Mouse (Mus musculus): ENCODE results near the gene Npr1. TPM values are rescaled to one million over a fixed set of nuclear protein-coding genes. Genes with fewer than 3 reads are reported as not detected.

The Npr1 gene
- 2.8 and 5.0 TPM in 2 replicates for polyA plus RNA-seq (2015; fragmentation: Nextera tagmentation; extraction: Ambion mirVana)

DNA sequence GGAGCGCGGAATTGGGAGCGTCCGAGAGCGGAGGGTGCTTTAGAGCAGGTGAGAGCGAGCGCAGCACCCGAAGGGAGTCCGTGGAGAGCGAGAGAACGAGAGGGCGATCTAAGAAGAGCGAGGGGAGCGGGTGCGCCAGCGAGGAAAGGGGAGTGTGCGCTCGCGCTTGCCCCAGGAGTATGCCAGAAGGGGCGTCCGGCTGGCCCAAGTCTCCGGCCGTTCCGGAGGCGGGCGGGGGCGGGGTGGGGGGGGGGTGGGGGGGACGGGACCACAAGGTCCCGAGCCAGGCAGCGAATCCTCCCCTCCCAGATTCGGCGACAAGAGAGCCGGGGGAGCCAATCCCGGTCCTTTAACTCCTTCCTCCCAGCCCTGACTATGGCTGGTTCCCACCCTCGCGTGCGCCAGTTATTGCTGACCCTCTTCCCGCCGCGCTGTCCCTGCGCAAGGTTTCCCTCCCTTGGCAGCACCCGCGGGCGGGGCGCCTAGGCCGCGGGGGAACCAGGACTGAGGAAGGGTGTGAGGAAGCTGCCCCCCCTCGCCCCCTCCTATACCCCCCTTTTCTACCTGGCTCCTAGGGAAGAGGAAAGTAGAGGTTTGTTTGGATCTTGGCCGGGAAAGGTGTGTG, at the start of gene Npr1:
TSS of gene Npr1 (minus strand) at position 181 of the 625 bp plus-strand sequence.
- Histone ChIP-seq H3K4me3 (peak within 1 kb of the TSS; percentile 57), H3K4me1 (peaks cover 17% of the 10 kb centered on the region), H3K27me3 (peaks cover 56% of the 10 kb centered on the region), H3K9ac (peak within 1 kb of the TSS; percentile 70), H3K36me3 (no peaks in the 10 kb centered on the region), H3K9me3 (no peaks in the 10 kb centered on the region), H3K27ac (no peak within 1 kb of the TSS), H3K4me2 (peak within 1 kb of the TSS; percentile 97)
- ATAC-seq (ENCODE audit: insufficient number of reproducible peaks, insufficient read depth, low FRiP score, low TSS enrichment, low read depth), result no peak
- WGBS, result 1% methylated on average over 28 of the region's 49 CpGs

DNA sequence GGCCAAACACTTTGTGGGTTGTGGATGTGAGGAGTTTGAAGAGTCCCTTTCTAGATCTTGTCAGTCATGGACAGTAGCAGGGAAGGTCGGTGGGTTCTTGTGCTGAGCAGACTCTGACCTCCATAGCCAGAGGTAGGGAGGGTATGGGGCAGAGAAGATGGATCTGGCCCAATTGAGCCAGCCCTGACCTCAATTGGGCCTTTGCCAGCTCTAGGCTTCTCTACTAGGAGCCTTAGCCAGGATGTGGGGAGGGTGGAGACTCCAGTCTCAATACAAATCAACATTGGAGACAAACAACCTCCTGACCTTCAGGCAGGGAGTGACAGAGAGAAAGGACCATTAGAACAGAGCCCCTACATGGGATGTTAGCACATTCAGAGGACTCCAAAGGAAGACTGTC, 49.6 kb upstream of the Npr1 start:
- WGBS, result 52% methylated on average over 1 of the region's 1 CpGs

DNA sequence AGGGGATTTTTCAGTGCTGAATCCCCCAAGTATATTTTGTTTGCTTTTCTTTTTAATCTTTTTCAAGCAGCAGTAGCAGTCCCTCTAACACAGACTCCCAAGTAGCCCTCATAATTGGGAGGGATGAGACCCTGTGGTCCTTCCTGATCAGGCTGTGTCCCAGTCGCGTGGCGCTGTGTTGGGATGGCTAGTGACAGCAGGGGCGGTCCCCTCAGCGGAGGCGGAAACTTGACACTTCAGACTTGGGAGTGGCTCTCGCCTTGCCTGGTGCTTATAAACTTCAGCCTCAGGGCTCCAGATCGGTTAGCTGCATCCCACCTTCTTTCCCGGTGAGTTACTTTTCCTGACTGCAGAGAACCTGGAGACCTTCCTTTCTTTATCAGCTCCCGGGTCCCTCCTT, 49.0 kb upstream of the Npr1 start:
- WGBS, result under 1% methylated on average over 10 of the region's 10 CpGs
- peak overlapping the region; percentile 69 for H3K9ac ChIP-seq
- H3K36me3 ChIP-seq, result no peaks in the 10 kb centered on the region
- H3K4me1 ChIP-seq, result peaks cover 24% of the 10 kb centered on the region
- peak overlapping the region; percentile 47 for H3K4me3 ChIP-seq
- peak overlapping the region; percentile 16; the same call in 1 of the 2 replicates for H3K27ac ChIP-seq
- peaks cover 21% of the 10 kb centered on the region; the same call in 1 of the 2 replicates for H3K27me3 ChIP-seq
- peak overlapping the region; percentile 81 for H3K4me2 ChIP-seq
- peak; percentile 41; the same call in 1 of the 2 replicates for ATAC-seq (ENCODE audit: insufficient number of reproducible peaks, insufficient read depth, low FRiP score, low TSS enrichment, low read depth)
- no peaks in the 10 kb centered on the region for H3K9me3 ChIP-seq

More for the DNA sequence above, 49.6 kb upstream of the Npr1 start:
- Histone ChIP-seq H3K4me2 (peak overlapping the region; percentile 81), H3K27me3 (peaks cover 21% of the 10 kb centered on the region; the same call in 1 of the 2 replicates), H3K9ac (peak overlapping the region; percentile 69), H3K27ac (no peak overlapping the region), H3K36me3 (no peaks in the 10 kb centered on the region), H3K4me3 (peak overlapping the region; percentile 47), H3K4me1 (peaks cover 22% of the 10 kb centered on the region), H3K9me3 (no peaks in the 10 kb centered on the region)
- no peak for ATAC-seq (ENCODE audit: insufficient number of reproducible peaks, insufficient read depth, low FRiP score, low TSS enrichment, low read depth)

DNA sequence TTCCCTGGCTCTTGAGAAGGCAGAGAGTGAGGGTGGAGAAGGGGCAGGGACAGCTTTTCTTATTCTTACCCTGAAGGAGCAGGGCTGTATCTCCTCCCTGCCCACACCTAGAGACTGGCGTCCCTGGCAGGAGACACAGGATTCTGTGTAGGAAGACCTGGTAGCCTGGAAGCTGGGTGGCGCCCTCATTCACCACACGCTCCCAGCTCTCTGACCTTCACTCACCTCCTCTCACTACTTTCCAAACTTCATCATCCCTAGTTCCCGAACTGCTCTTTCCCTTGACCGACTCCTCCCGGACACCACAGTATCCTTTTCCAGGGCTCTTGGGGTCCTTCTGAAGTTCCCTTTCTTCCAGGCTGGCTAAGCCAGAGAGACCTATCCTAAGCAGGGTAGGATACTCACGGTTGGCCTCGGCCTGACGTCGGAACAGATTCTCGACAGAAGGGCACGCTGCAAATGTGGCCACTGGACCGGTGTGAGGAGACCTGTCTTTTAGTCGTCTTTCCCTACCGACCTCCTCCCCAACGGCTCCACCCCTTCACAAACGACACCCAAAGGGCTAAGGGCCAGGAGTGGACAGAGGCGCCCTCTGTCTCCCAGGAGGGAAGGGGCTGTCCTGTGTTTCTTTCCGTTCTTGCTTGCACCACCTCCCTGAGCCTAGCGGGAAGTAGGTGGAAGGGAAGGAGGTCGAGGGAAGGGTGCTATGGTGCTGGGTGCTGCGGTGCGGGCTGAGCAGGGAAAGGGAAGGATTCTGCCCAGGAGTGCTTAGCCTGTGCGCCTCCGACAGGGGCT, 48.3 kb upstream of the Npr1 start, which contains the start of the genes S100a1 and S100a13:
TSS of gene S100a1 (minus strand) at position 597 of the 795 bp plus-strand sequence.
TSS of gene S100a13 (plus strand) at position 640 of the 795 bp plus-strand sequence.
- Histone ChIP-seq H3K4me1 (peaks cover 25% of the 10 kb centered on the region), H3K36me3 (no peaks in the 10 kb centered on the region), H3K9ac (peak within 1 kb of the TSS; percentile 69), H3K27ac (peak within 1 kb of the TSS; percentile 16; the same call in 1 of the 2 replicates), H3K9me3 (no peaks in the 10 kb centered on the region), H3K27me3 (peaks cover 21% of the 10 kb centered on the region; the same call in 1 of the 2 replicates), H3K4me3 (peak within 1 kb of the TSS; percentile 47), H3K4me2 (peak within 1 kb of the TSS; percentile 81)
- ATAC-seq (ENCODE audit: insufficient number of reproducible peaks, insufficient read depth, low FRiP score, low TSS enrichment, low read depth), result no peak
- WGBS, result 6% methylated on average over 25 of the region's 25 CpGs

DNA sequence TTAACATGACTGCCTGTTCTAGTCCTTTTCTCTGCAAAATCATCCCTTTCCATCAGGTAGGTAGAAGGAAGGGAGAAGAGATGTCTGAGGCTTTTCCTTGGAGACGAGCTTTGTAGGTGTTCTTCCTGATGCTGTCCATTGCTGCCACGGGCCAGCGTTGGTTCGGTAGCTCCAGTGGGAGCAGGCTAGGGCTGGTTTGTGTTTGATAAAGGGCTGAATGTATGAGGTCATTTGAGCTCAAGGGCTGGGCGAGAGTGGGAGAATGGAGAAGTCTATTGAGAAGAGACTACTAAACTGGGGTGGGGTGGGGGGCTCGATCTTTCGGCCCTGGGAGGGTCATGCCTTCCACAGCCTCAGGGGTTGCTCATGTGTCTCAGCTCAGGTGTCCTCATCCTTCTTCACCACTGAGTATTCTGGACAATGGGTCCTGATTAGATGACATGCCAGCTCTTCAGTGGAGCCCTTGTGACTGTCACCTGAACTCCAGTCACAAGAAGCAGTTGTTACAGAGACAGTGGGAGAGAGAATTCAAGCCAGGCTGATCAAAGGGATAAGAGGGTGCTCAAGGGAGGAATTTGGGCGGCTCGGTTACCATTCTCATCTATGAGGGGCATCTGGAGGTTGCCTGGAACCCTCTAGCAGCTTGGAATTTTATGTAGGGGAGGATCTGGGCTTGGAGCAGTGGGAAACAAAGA, 47.4 kb upstream of the Npr1 start:
- Histone ChIP-seq H3K27ac (no peak overlapping the region), H3K4me3 (no peak overlapping the region), H3K36me3 (no peaks in the 10 kb centered on the region), H3K27me3 (peaks cover 21% of the 10 kb centered on the region; the same call in 1 of the 2 replicates), H3K4me2 (peak overlapping the region; percentile 81; the same call in 1 of the 2 replicates), H3K9me3 (no peaks in the 10 kb centered on the region), H3K9ac (no peak overlapping the region; the same call in 1 of the 2 replicates), H3K4me1 (peaks cover 26% of the 10 kb centered on the region)
- WGBS, result 70% methylated on average over 9 of the region's 9 CpGs
- no peak for ATAC-seq (ENCODE audit: insufficient number of reproducible peaks, insufficient read depth, low FRiP score, low TSS enrichment, low read depth)

DNA sequence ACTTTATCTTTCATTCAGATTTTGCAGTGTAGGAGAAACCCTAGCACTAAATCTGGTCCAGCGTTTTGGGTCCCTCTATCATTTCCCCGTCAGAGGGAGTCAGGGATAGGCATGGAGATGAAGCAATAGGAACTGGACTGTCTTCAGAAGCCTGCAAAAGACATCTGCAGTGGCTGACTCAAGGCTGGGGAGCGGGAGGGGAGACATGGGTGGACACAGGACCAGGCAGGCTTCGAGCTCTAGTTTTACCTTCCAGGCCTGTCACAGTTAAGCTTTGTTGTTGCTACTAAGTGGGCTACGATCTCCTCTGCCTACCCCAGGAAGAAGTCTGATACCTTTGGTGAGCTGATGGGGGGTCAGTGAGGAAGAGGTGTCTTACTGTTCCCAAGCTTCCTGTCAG, 46.6 kb upstream of the Npr1 start:
- H3K4me1 ChIP-seq, result peaks cover 34% of the 10 kb centered on the region
- no peaks in the 10 kb centered on the region for H3K9me3 ChIP-seq
- no peak overlapping the region for H3K27ac ChIP-seq
- peaks cover 4% of the 10 kb centered on the region; the same call in 1 of the 2 replicates for H3K36me3 ChIP-seq
- no peak overlapping the region for H3K9ac ChIP-seq
- no peak overlapping the region for H3K4me3 ChIP-seq
- ATAC-seq (ENCODE audit: insufficient number of reproducible peaks, insufficient read depth, low FRiP score, low TSS enrichment, low read depth), result no peak
- no peak overlapping the region for H3K4me2 ChIP-seq
- H3K27me3 ChIP-seq, result peaks cover 21% of the 10 kb centered on the region; the same call in 1 of the 2 replicates
- WGBS, result 88% methylated on average over 5 of the region's 5 CpGs

DNA sequence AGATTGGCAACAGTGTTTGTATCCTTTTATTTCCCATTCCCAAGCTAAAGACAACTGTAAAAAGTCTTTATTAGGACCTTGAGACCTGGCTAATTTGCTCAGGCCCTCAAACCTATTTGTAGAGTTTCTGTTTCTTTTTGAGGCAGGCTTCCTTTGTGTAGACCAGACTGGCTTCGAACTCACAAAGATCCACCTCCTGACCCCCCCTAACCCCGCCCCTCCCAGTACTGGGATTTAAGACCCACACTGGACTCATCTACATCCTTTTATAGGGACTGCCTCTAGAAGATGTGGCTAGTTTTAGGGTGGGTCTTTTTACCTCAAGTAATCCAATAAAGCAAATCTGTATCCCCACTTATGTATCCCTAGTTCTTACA, 44.1 kb upstream of the Npr1 start:
- peak overlapping the region; percentile 99; the same call in 1 of the 2 replicates for H3K9ac ChIP-seq
- peaks cover 29% of the 10 kb centered on the region for H3K4me1 ChIP-seq
- H3K27me3 ChIP-seq, result peaks cover 21% of the 10 kb centered on the region; the same call in 1 of the 2 replicates
- ATAC-seq (ENCODE audit: insufficient number of reproducible peaks, insufficient read depth, low FRiP score, low TSS enrichment, low read depth), result no peak
- H3K36me3 ChIP-seq, result peaks cover 29% of the 10 kb centered on the region
- H3K9me3 ChIP-seq, result no peaks in the 10 kb centered on the region
- peak overlapping the region; percentile 77 for H3K4me2 ChIP-seq
- peak overlapping the region; percentile 66; the same call in 1 of the 2 replicates for H3K27ac ChIP-seq
- 15% methylated on average over 2 of the region's 2 CpGs for WGBS
- peak overlapping the region; percentile 95 for H3K4me3 ChIP-seq

DNA sequence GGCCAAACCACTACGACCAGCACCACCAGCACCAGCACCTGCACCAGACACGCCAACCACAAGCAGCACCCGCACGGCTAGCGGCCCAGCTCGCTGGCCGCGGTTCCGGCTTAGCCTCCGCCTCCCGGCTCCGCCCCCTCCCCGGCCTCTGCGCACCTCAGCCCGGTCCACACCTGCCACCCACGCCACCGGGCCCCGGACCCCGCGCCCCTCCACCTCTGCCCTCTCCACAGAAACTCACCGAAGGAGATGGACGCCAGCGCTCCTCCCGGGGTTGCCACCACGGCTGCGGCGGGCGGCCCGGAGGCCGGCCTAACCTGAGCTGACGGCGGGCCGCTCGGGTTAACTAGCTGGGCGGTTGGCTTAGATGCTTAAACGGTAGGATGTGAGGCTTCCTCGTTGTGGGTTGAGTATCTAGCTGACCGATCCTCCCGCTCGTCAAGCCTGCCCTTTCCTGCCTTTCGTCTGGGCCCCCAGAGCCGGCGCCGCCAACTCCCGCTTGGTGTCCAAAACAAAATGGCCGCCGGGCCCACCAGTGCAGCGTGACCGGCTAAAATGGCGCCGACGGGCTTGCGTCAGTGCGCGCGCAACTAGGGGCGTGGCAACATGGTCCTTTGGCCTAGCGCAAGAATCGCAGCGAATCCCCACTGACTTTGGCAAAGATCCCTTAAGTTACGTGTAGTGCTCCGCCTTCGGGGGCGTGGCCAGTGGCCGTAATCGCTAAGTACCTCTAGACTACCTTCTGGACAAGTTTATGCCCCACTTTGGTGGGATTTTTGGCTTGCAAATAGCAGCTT, 43.5 kb upstream of the Npr1 start, which contains the start of gene Chtop:
TSS of gene Chtop (minus strand) at position 549 of the 797 bp plus-strand sequence.
- peak within 1 kb of the TSS; percentile 95 for H3K4me3 ChIP-seq
- no peaks in the 10 kb centered on the region for H3K9me3 ChIP-seq
- H3K9ac ChIP-seq, result peak within 1 kb of the TSS; percentile 99
- peaks cover 21% of the 10 kb centered on the region; the same call in 1 of the 2 replicates for H3K27me3 ChIP-seq
- peak within 1 kb of the TSS; percentile 93 for H3K27ac ChIP-seq
- peak within 1 kb of the TSS; percentile 77 for H3K4me2 ChIP-seq
- H3K36me3 ChIP-seq, result peaks cover 35% of the 10 kb centered on the region
- ATAC-seq (ENCODE audit: insufficient number of reproducible peaks, insufficient read depth, low FRiP score, low TSS enrichment, low read depth), result peak; percentile 84
- under 1% methylated on average over 65 of the region's 66 CpGs for WGBS
- H3K4me1 ChIP-seq, result peaks cover 23% of the 10 kb centered on the region

DNA sequence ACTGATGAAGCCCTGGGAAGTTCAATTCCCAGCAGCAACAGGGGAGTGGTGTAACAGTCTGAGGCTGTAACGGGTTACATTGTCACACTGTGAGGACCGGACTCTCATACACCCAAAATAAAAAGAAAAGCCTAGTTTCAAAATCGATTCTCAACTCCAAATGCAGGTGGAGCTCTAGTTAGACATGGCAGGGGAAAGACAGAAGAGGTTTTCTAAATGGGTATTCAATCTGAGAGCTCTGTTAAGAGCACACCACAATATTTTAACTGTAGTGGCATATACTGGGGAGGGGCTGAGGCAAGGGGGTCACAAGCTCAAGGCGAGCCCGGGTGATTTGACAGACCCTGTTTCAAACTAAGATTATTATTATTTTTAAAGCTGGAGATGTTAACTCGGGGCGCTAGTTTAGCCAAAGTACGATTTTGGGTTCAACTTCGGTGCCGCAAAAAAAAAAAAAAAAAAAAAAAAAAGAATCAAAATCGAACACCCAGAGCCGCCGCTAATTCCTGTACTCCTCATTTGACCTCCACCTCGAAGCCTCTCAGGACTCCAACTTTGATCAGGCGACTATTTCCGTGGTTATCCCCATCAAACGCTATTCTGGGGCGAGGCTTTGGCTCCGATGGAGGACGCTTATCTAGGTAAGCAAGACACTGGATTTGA, 42.8 kb upstream of the Npr1 start:
- H3K27ac ChIP-seq, result peak overlapping the region; percentile 93
- 3% methylated on average over 20 of the region's 20 CpGs for WGBS

DNA sequence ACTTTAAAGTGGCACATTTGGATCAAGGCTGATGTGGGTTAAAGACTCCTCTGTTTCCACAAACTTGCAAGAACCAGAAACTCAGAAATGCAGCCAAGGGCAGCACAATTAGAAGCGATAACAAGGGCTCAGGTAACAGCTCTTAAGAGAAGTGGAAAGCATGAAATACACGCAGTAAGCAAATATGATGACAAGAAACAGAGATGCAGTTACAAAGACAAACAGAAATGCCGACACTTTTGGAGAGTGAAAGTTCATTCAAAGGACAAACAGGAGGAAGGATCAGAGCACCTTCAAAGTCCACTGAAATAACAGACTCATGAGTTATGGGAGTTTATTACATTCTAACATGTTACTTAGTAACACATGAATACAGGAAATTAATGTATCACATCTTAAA, 40.7 kb upstream of the Npr1 start:
- no peaks in the 10 kb centered on the region for H3K9me3 ChIP-seq
- 0 out of 2 replicates have a peak, but pooled peaks cover 5% of the 10 kb centered on the region for H3K27me3 ChIP-seq
- no peak overlapping the region for H3K4me3 ChIP-seq
- peaks cover 61% of the 10 kb centered on the region for H3K36me3 ChIP-seq
- H3K9ac ChIP-seq, result no peak overlapping the region
- H3K4me2 ChIP-seq, result no peak overlapping the region
- peaks cover 16% of the 10 kb centered on the region for H3K4me1 ChIP-seq
- no peak overlapping the region for H3K27ac ChIP-seq
- ATAC-seq (ENCODE audit: insufficient number of reproducible peaks, insufficient read depth, low FRiP score, low TSS enrichment, low read depth), result no peak
- WGBS, result 85% methylated on average over 3 of the region's 3 CpGs

More for the DNA sequence above, 42.8 kb upstream of the Npr1 start:
- no peak for ATAC-seq (ENCODE audit: insufficient number of reproducible peaks, insufficient read depth, low FRiP score, low TSS enrichment, low read depth)
- Histone ChIP-seq H3K9me3 (no peaks in the 10 kb centered on the region), H3K27me3 (peaks cover 16% of the 10 kb centered on the region; the same call in 1 of the 2 replicates), H3K4me1 (peaks cover 17% of the 10 kb centered on the region), H3K4me2 (peak overlapping the region; percentile 77), H3K36me3 (peaks cover 40% of the 10 kb centered on the region), H3K9ac (peak overlapping the region; percentile 99), H3K4me3 (peak overlapping the region; percentile 95)

Measured in embryonic facial prominence, embryonic 13.5 days (tissue).